Mouse (Mus musculus): ENCODE measurements around the gene Chka. TPM values are rescaled to one million over a fixed set of nuclear protein-coding genes. Genes with fewer than 3 reads are reported as not detected.

The Chka gene
- total RNA-seq, 1 experiment, result 79.6 TPM

- no peak overlapping the region for H3K9ac ChIP-seq (ENCODE audit: insufficient read depth, low read depth, low read length, poor library complexity, severe bottlenecking)
- H3K4me1 ChIP-seq (ENCODE audit: control insufficient read depth in 2 of 2, insufficient read depth in 2 of 2, low read length in 2 of 2, poor library complexity in 1 of 2), result peaks cover 0 to 35% of the 10 kb centered on the region in 2 experiments; a peak in 3 of 4 replicates
- no peak for TF ChIP-seq HCFC1 (IDR thresholded peaks at IDR 0.05; ENCODE audit: borderline replicate concordance, insufficient read depth, low read length)
- TF ChIP-seq ZNF384 (IDR thresholded peaks at IDR 0.05; ENCODE audit: low read depth, low read length), result no peak
- TF ChIP-seq CHD2 (IDR thresholded peaks at IDR 0.05; ENCODE audit: low read depth, low read length), result no peak
- no peak for TF ChIP-seq ZC3H11A (IDR thresholded peaks at IDR 0.05; ENCODE audit: borderline replicate concordance, low read depth, low read length)
- no peak for TF ChIP-seq MAFK (IDR thresholded peaks at IDR 0.05; ENCODE audit: insufficient read depth, low read depth, low read length)
- H3K27ac ChIP-seq (ENCODE audit: insufficient read depth, low read depth, low read length, poor library complexity, severe bottlenecking), result no peak overlapping the region
- H3K36me3 ChIP-seq (ENCODE audit: control insufficient read depth, insufficient read depth, low read length, poor library complexity, severe bottlenecking), result peaks cover 18% of the 10 kb centered on the region
- DNase-seq (ENCODE audit: low read depth, low spot score), result no peak
- in situ Hi-C loops (cut with MboI; ENCODE audit: low sequenced_read_pairs in 2 of 2, unreplicated experiment in 2 of 2), result no loop called here
- H3K9me3 ChIP-seq (ENCODE audit: control insufficient read depth, insufficient read depth, low read depth, low read length), result no peaks in the 10 kb centered on the region
- no peak overlapping the region for H3K4me3 ChIP-seq (ENCODE audit: insufficient read depth in 1 of 2, low read depth in 1 of 2, low read length in 2 of 2, poor library complexity in 1 of 2, severe bottlenecking in 1 of 2)
These were observed 56.5 kb downstream of the Chka start for GRCm38 (mm10) chr19:3907876-3908660.

- DNase-seq (ENCODE audit: low read depth, low spot score), result no peak
- Histone ChIP-seq H3K9me3 (ENCODE audit: control insufficient read depth, insufficient read depth, low read depth, low read length) (no peaks in the 10 kb centered on the region), H3K4me3 (ENCODE audit: insufficient read depth in 1 of 2, low read depth in 1 of 2, low read length in 2 of 2, poor library complexity in 1 of 2, severe bottlenecking in 1 of 2) (no peak overlapping the region), H3K36me3 (ENCODE audit: control insufficient read depth, insufficient read depth, low read length, poor library complexity, severe bottlenecking) (peaks cover 18% of the 10 kb centered on the region), H3K9ac (ENCODE audit: insufficient read depth, low read depth, low read length, poor library complexity, severe bottlenecking) (no peak overlapping the region), H3K27ac (ENCODE audit: insufficient read depth, low read depth, low read length, poor library complexity, severe bottlenecking) (no peak overlapping the region), H3K4me1 (ENCODE audit: control insufficient read depth in 2 of 2, insufficient read depth in 2 of 2, low read length in 2 of 2, poor library complexity in 1 of 2) (peaks cover 0 to 21% of the 10 kb centered on the region in 2 experiments; a peak in 2 of 4 replicates)
- TF ChIP-seq CHD2 (IDR thresholded peaks at IDR 0.05; ENCODE audit: low read depth, low read length), result no peak
- TF ChIP-seq MAFK (IDR thresholded peaks at IDR 0.05; ENCODE audit: insufficient read depth, low read depth, low read length), result no peak
- no peak for TF ChIP-seq ZC3H11A (IDR thresholded peaks at IDR 0.05; ENCODE audit: borderline replicate concordance, low read depth, low read length)
- TF ChIP-seq ZNF384 (IDR thresholded peaks at IDR 0.05; ENCODE audit: low read depth, low read length), result no peak
- TF ChIP-seq HCFC1 (IDR thresholded peaks at IDR 0.05; ENCODE audit: borderline replicate concordance, insufficient read depth, low read length), result no peak
- in situ Hi-C loops (cut with MboI; ENCODE audit: low sequenced_read_pairs in 2 of 2, unreplicated experiment in 2 of 2), result no loop called here
These were observed 58.6 kb downstream of the Chka start for GRCm38 (mm10) chr19:3910206-3910605.

- Histone ChIP-seq H3K36me3 (ENCODE audit: control insufficient read depth, insufficient read depth, low read length, poor library complexity, severe bottlenecking) (peaks cover 18% of the 10 kb centered on the region), H3K27ac (ENCODE audit: insufficient read depth, low read depth, low read length, poor library complexity, severe bottlenecking) (peak within 1 kb of the TSS; percentile 90), H3K4me1 (ENCODE audit: control insufficient read depth in 2 of 2, insufficient read depth in 2 of 2, low read length in 2 of 2, poor library complexity in 1 of 2) (peaks cover 0 to 8% of the 10 kb centered on the region in 2 experiments; a peak in 1 of 4 replicates), H3K9me3 (ENCODE audit: control insufficient read depth, insufficient read depth, low read depth, low read length) (no peaks in the 10 kb centered on the region), H3K4me3 (ENCODE audit: insufficient read depth in 1 of 2, low read depth in 1 of 2, low read length in 2 of 2, poor library complexity in 1 of 2, severe bottlenecking in 1 of 2) (peak within 1 kb of the TSS; percentile 84 to 96), H3K9ac (ENCODE audit: insufficient read depth, low read depth, low read length, poor library complexity, severe bottlenecking) (peak within 1 kb of the TSS; percentile 93)
- in situ Hi-C loops (cut with MboI; ENCODE audit: low sequenced_read_pairs in 2 of 2, unreplicated experiment in 2 of 2), result no loop called here
- DNase-seq (ENCODE audit: low read depth, low spot score), result peak; percentile 95
- TF ChIP-seq ZC3H11A (IDR thresholded peaks at IDR 0.05; ENCODE audit: borderline replicate concordance, low read depth, low read length) (0 out of 2 replicates have a peak, but pooled peaks have one; percentile 2), ZNF384 (IDR thresholded peaks at IDR 0.05; ENCODE audit: low read depth, low read length) (no peak), MAFK (IDR thresholded peaks at IDR 0.05; ENCODE audit: insufficient read depth, low read depth, low read length) (no peak), CHD2 (IDR thresholded peaks at IDR 0.05; ENCODE audit: low read depth, low read length) (peak; percentile 81), HCFC1 (IDR thresholded peaks at IDR 0.05; ENCODE audit: borderline replicate concordance, insufficient read depth, low read length) (peak; percentile 65; the same call in 1 of the 2 replicates)
These were observed 61.0 kb downstream of the Chka start, which contains the start of gene Ndufs8 for GRCm38 (mm10) chr19:3912337-3913204. Gene Ndufs8 (minus strand): TSS chr19:3912774.

GRCm38 (mm10) chr19:3913692-3914091, 62.1 kb downstream of the Chka start:
- H3K27ac ChIP-seq (ENCODE audit: insufficient read depth, low read depth, low read length, poor library complexity, severe bottlenecking), result 0 out of 2 replicates have a peak overlapping the region, but pooled peaks have one; percentile 2

More at GRCm38 (mm10) chr19:3913692-3914091, 62.1 kb downstream of the Chka start:
- Histone ChIP-seq H3K9ac (ENCODE audit: insufficient read depth, low read depth, low read length, poor library complexity, severe bottlenecking) (peak overlapping the region; percentile 82), H3K4me1 (ENCODE audit: control insufficient read depth in 2 of 2, insufficient read depth in 2 of 2, low read length in 2 of 2, poor library complexity in 1 of 2) (peaks cover 0 to 4% of the 10 kb centered on the region in 2 experiments; a peak in 1 of 4 replicates), H3K4me3 (ENCODE audit: insufficient read depth in 1 of 2, low read depth in 1 of 2, low read length in 2 of 2, poor library complexity in 1 of 2, severe bottlenecking in 1 of 2) (peak overlapping the region; percentile 76 to 78), H3K9me3 (ENCODE audit: control insufficient read depth, insufficient read depth, low read depth, low read length) (no peaks in the 10 kb centered on the region), H3K36me3 (ENCODE audit: control insufficient read depth, insufficient read depth, low read length, poor library complexity, severe bottlenecking) (peaks cover 13% of the 10 kb centered on the region)
- no peak for TF ChIP-seq ZNF384 (IDR thresholded peaks at IDR 0.05; ENCODE audit: low read depth, low read length)
- no peak for TF ChIP-seq ZC3H11A (IDR thresholded peaks at IDR 0.05; ENCODE audit: borderline replicate concordance, low read depth, low read length)
- in situ Hi-C loops (cut with MboI; ENCODE audit: low sequenced_read_pairs in 2 of 2, unreplicated experiment in 2 of 2), result no loop called here
- no peak for DNase-seq (ENCODE audit: low read depth, low spot score)

Data from ES-E14 (cell line).